Mouse (Mus musculus) hindbrain, postnatal 0 days (tissue): ENCODE measurements around the gene Vwa8. TPM values are rescaled to one million over a fixed set of nuclear protein-coding genes. Genes with fewer than 3 reads are reported as not detected.

Source experiments
- ATAC-seq: fragments of 200-750 bp; cut with Nextera tagmentation; 2 replicates; pipeline ENCODE4 v1.8.0; 2017; ENCODE audit warnings: mild to moderate bottlenecking, moderate TSS enrichment, moderate library complexity
- DNase-seq: peaks from one replicate; pipeline ENCODE4 v3.0.0-alpha.2; 2015; ENCODE audit warnings: low spot score
- H3K27ac ChIP-seq: fragments of 300-500 bp; sonication (generic); 2 replicates; pipeline ENCODE4 v1.5.1; 2014; ENCODE audit warnings: mild to moderate bottlenecking
- H3K27me3 ChIP-seq: fragments of 300-500 bp; sonication (generic); 2 replicates; pipeline ENCODE4 v1.6.1; 2014; ENCODE audit warnings: low read length, mixed read lengths; ENCODE audit not compliant: insufficient read depth
- H3K36me3 ChIP-seq: fragments of 300-500 bp; sonication (generic); 2 replicates; pipeline ENCODE4 v1.6.1; 2014; ENCODE audit warnings: low read length, mixed read lengths; ENCODE audit not compliant: insufficient read depth
- H3K4me1 ChIP-seq: fragments of 300-500 bp; sonication (generic); 2 replicates; pipeline ENCODE4 v1.6.1; 2014; ENCODE audit warnings: antibody characterized with exemption, low read length, mixed read lengths; ENCODE audit not compliant: insufficient read depth
- H3K4me2 ChIP-seq: fragments of 300-500 bp; sonication (generic); 2 replicates; pipeline ENCODE4 v1.6.1; 2014; ENCODE audit warnings: low read depth, mild to moderate bottlenecking, low read length, moderate library complexity, mixed read lengths
- H3K4me3 ChIP-seq: fragments of 300-500 bp; sonication (generic); 2 replicates; pipeline ENCODE4 v1.5.1; 2014; ENCODE audit warnings: low read length
- H3K9ac ChIP-seq: fragments of 300-500 bp; sonication (generic); replicated peaks from 2 replicates; pipeline ENCODE4 v1.6.1; 2014; ENCODE audit warnings: mild to moderate bottlenecking, low read length, moderate library complexity, mixed read lengths
- H3K9me3 ChIP-seq: fragments of 300-500 bp; sonication (generic); 2 replicates; pipeline ENCODE4 v1.6.1; 2016; ENCODE audit warnings: low read length, mixed read lengths
- CTCF ChIP-seq: IDR thresholded peaks from 2 replicates; pipeline ENCODE4 v1.5.1; 2016; ENCODE audit warnings: antibody characterized with exemption, control low read depth, low read depth
- WGBS: fragments of 180-500 bp; shearing (Covaris S2); extraction: QIAGEN DNeasy Blood & Tissue Kit; methylation state at CpG from one replicate; pipeline ENCODE4 v1.1.7; 2014; 5-methylcytosine and 5-hydroxymethylcytosine counted together
- polyA plus RNA-seq: library from polyadenylated mRNA; unstranded; fragments of >200 nt; fragmentation: Nextera tagmentation; extraction: Ambion mirVana; gene quantifications from 2 replicates; pipeline ENCODE4 v1.2.1, GENCODE M21; 2015
- total RNA-seq: library from RNA; depleted of rRNA; stranded (reverse); fragments of >200 nt; gene quantifications from 2 replicates; pipeline ENCODE4 v1.2.3, GENCODE M21; 2014

Gene Vwa8
- total and polyA plus RNA-seq, 2 experiments from 2014 or later: 9.6 to 20.8 TPM

GRCm38 (mm10) chr14:79160966-79161365, 312.1 kb downstream of the Vwa8 start:
- DNase-seq (no peak), ATAC-seq (no peak)
- WGBS: 88% methylated on average over 7 of the region's 7 CpGs
- Histone ChIP-seq H3K27me3 (no peaks in the 10 kb centered on the region), H3K9me3 (no peaks in the 10 kb centered on the region), H3K36me3 (0 out of 2 replicates have a peak, but pooled peaks cover 4% of the 10 kb centered on the region), H3K27ac (no peak overlapping the region), H3K4me3 (no peak overlapping the region), H3K9ac (no peak overlapping the region), H3K4me2 (no peak overlapping the region), H3K4me1 (peaks cover 11% of the 10 kb centered on the region)
- no peak for TF ChIP-seq CTCF

- H3K36me3 ChIP-seq: 0 out of 2 replicates have a peak, but pooled peaks cover 4% of the 10 kb centered on the region
- no peak overlapping the region for H3K4me3 ChIP-seq
- TF ChIP-seq CTCF: no peak
- no peaks in the 10 kb centered on the region for H3K27me3 ChIP-seq
- DNase-seq (no peak), ATAC-seq (no peak)
- WGBS: 90% methylated on average over 9 of the region's 9 CpGs
- H3K27ac ChIP-seq: no peak overlapping the region
- H3K4me2 ChIP-seq: no peak overlapping the region
- no peak overlapping the region for H3K9ac ChIP-seq
- no peaks in the 10 kb centered on the region for H3K9me3 ChIP-seq
- H3K4me1 ChIP-seq: peaks cover 11% of the 10 kb centered on the region
Observed at GRCm38 (mm10) chr14:79161741-79162140, 312.9 kb downstream of the Vwa8 start.

GRCm38 (mm10) chr14:79162678-79163077, 313.8 kb downstream of the Vwa8 start:
- Histone ChIP-seq H3K36me3 (0 out of 2 replicates have a peak, but pooled peaks cover 4% of the 10 kb centered on the region), H3K9ac (no peak overlapping the region), H3K4me3 (no peak overlapping the region), H3K4me1 (peaks cover 4% of the 10 kb centered on the region), H3K9me3 (no peaks in the 10 kb centered on the region), H3K4me2 (no peak overlapping the region), H3K27me3 (no peaks in the 10 kb centered on the region), H3K27ac (no peak overlapping the region)
- ATAC-seq (no peak), DNase-seq (peak; percentile 32)
- no peak for TF ChIP-seq CTCF
- 42% methylated on average over 9 of the region's 9 CpGs for WGBS

- Histone ChIP-seq H3K4me2 (no peak overlapping the region), H3K27ac (no peak overlapping the region), H3K36me3 (0 out of 2 replicates have a peak, but pooled peaks cover 4% of the 10 kb centered on the region), H3K4me3 (no peak overlapping the region), H3K9ac (no peak overlapping the region), H3K4me1 (no peaks in the 10 kb centered on the region), H3K27me3 (no peaks in the 10 kb centered on the region), H3K9me3 (no peaks in the 10 kb centered on the region)
- no peak for TF ChIP-seq CTCF
- ATAC-seq (no peak), DNase-seq (no peak)
- WGBS: 83% methylated on average over 4 of the region's 4 CpGs
Observed at GRCm38 (mm10) chr14:79164334-79164733, 315.5 kb downstream of the Vwa8 start.

- no peak for ATAC-seq
- DNase-seq: no peak
Observed at GRCm38 (mm10) chr14:79164925-79165324, 316.1 kb downstream of the Vwa8 start.

GRCm38 (mm10) chr14:79174526-79174925, 325.7 kb downstream of the Vwa8 start:
- H3K4me1 ChIP-seq: no peaks in the 10 kb centered on the region
- no peak for TF ChIP-seq CTCF
- H3K4me2 ChIP-seq: no peak overlapping the region
- no peaks in the 10 kb centered on the region for H3K9me3 ChIP-seq
- H3K27me3 ChIP-seq: no peaks in the 10 kb centered on the region
- no peaks in the 10 kb centered on the region for H3K36me3 ChIP-seq
- DNase-seq: no peak
- H3K9ac ChIP-seq: no peak overlapping the region
- WGBS: 94% methylated on average over 4 of the region's 4 CpGs
- no peak overlapping the region for H3K27ac ChIP-seq
- H3K4me3 ChIP-seq: no peak overlapping the region
- ATAC-seq: no peak

More at GRCm38 (mm10) chr14:79164925-79165324, 316.1 kb downstream of the Vwa8 start:
- no peaks in the 10 kb centered on the region for H3K9me3 ChIP-seq
- H3K36me3 ChIP-seq: 0 out of 2 replicates have a peak, but pooled peaks cover 4% of the 10 kb centered on the region
- 96% methylated on average over 2 of the region's 2 CpGs for WGBS
- TF ChIP-seq CTCF: peak; percentile 68
- H3K4me1 ChIP-seq: no peaks in the 10 kb centered on the region
- no peak overlapping the region for H3K4me2 ChIP-seq
- no peak overlapping the region for H3K4me3 ChIP-seq
- H3K27ac ChIP-seq: no peak overlapping the region
- no peaks in the 10 kb centered on the region for H3K27me3 ChIP-seq
- no peak overlapping the region for H3K9ac ChIP-seq

- Histone ChIP-seq H3K4me2 (no peak overlapping the region), H3K27me3 (no peaks in the 10 kb centered on the region), H3K9ac (no peak overlapping the region), H3K27ac (no peak overlapping the region), H3K9me3 (no peaks in the 10 kb centered on the region), H3K36me3 (no peaks in the 10 kb centered on the region), H3K4me1 (no peaks in the 10 kb centered on the region), H3K4me3 (no peak overlapping the region)
- ATAC-seq: no peak
- no peak for TF ChIP-seq CTCF
- WGBS: 76% methylated on average over 7 of the region's 7 CpGs
- no peak for DNase-seq
Observed at GRCm38 (mm10) chr14:79177754-79178153, 328.9 kb downstream of the Vwa8 start.
